In genomic region chr19:58463755-58464154, GRCm38 (mm10) we compare ENCODE assay signal across 31 mouse cellular contexts. TPM values are rescaled to one million over a fixed set of nuclear protein-coding genes. Genes with fewer than 3 reads are reported as not detected.
DNase-seq lines count a peak whose midpoint lies in the region; ATAC-seq lines count a peak whose summit lies in the region.
"Had no signal": no experiment of that assay in that cellular context is flagged by ENCODE, and none has a peak within 500 bp of the region (broad histone marks: within the 10 kb centered on the region; RNA-seq: fewer than 3 reads in every experiment).

No protein-coding gene starts in this region.

- no peak overlapping the region for H3K4me2 ChIP-seq in forebrain, embryonic 14.5 days (ENCODE audit: low read length)
- no peak overlapping the region for H3K4me2 ChIP-seq in forebrain, embryonic 15.5 days (replicated peaks)
- H3K4me2 ChIP-seq in hindbrain, embryonic 14.5 days (replicated peaks): no peak overlapping the region
- H3K4me2 ChIP-seq in hindbrain, embryonic 16.5 days (ENCODE audit: low read length): no peak overlapping the region
- no peak overlapping the region for H3K4me2 ChIP-seq in neural tube, embryonic 14.5 days (ENCODE audit: low read depth, low read length)
- H3K4me2 ChIP-seq: embryonic facial prominence, embryonic 13.5 days; forebrain, embryonic 12.5 days; heart, embryonic 13.5 days had no signal

- no peak overlapping the region for H3K9ac ChIP-seq in forebrain, embryonic 14.5 days (ENCODE audit: low read length)
- no peak overlapping the region for H3K9ac ChIP-seq in forebrain, embryonic 15.5 days (replicated peaks)
- H3K9ac ChIP-seq in hindbrain, embryonic 14.5 days: no peak overlapping the region
- no peak overlapping the region for H3K9ac ChIP-seq in hindbrain, embryonic 16.5 days (ENCODE audit: low read depth, low read length)
- no peak overlapping the region for H3K9ac ChIP-seq in neural tube, embryonic 14.5 days (replicated peaks; ENCODE audit: low read depth, low read length)
- H3K9ac ChIP-seq: embryonic facial prominence, embryonic 13.5 days; forebrain, embryonic 12.5 days; forebrain, postnatal 0 days; heart, embryonic 13.5 days had no signal

- no peaks in the 10 kb centered on the region for H3K9me3 ChIP-seq in forebrain, embryonic 14.5 days (replicated peaks; ENCODE audit: control insufficient read depth, low read length)
- H3K9me3 ChIP-seq in forebrain, embryonic 15.5 days: no peaks in the 10 kb centered on the region
- no peaks in the 10 kb centered on the region for H3K9me3 ChIP-seq in hindbrain, embryonic 14.5 days (ENCODE audit: control insufficient read depth, low read length)
- no peaks in the 10 kb centered on the region for H3K9me3 ChIP-seq in hindbrain, embryonic 16.5 days (ENCODE audit: control insufficient read depth, low read length)
- H3K9me3 ChIP-seq in neural tube, embryonic 14.5 days (ENCODE audit: control insufficient read depth, low read length): no peaks in the 10 kb centered on the region

- peaks cover 7% of the 10 kb centered on the region; the same call in 1 of the 2 replicates for H3K4me1 ChIP-seq in forebrain, embryonic 14.5 days (ENCODE audit: control insufficient read depth, insufficient read depth, low read length)
- H3K4me1 ChIP-seq in forebrain, embryonic 15.5 days: peaks cover 8% of the 10 kb centered on the region
- H3K4me1 ChIP-seq in hindbrain, embryonic 14.5 days (replicated peaks; ENCODE audit: control insufficient read depth, insufficient read depth, low read length): peaks cover 7% of the 10 kb centered on the region; the same call in 1 of the 2 replicates
- no peaks in the 10 kb centered on the region; the same call in 1 of the 2 replicates for H3K4me1 ChIP-seq in hindbrain, embryonic 16.5 days (ENCODE audit: control insufficient read depth, insufficient read depth, low read depth, low read length)
- H3K4me1 ChIP-seq in neural tube, embryonic 14.5 days (ENCODE audit: control insufficient read depth, insufficient read depth, low read length): 0 out of 2 replicates have a peak, but pooled peaks cover 3% of the 10 kb centered on the region
- H3K4me1 ChIP-seq: heart, embryonic 10.5 days had no signal

- H3K27ac ChIP-seq in forebrain, embryonic 14.5 days (ENCODE audit: low read depth, low read length): no peak overlapping the region
- no peak overlapping the region for H3K27ac ChIP-seq in forebrain, embryonic 15.5 days (replicated peaks)
- no peak overlapping the region for H3K27ac ChIP-seq in hindbrain, embryonic 14.5 days
- H3K27ac ChIP-seq in hindbrain, embryonic 16.5 days (ENCODE audit: low read depth, low read length): no peak overlapping the region
- H3K27ac ChIP-seq in neural tube, embryonic 14.5 days (ENCODE audit: low read depth, low read length): no peak overlapping the region
- H3K27ac ChIP-seq: embryonic facial prominence, embryonic 10.5 days; embryonic facial prominence, embryonic 13.5 days; forebrain, embryonic 12.5 days; gastrocnemius, adult 2 months; heart, adult 2 months; heart, embryonic 10.5 days; heart, embryonic 13.5 days had no signal

- no peak overlapping the region for H3K4me3 ChIP-seq in forebrain, embryonic 14.5 days (ENCODE audit: low read depth, low read length)
- no peak overlapping the region for H3K4me3 ChIP-seq in forebrain, embryonic 15.5 days
- no peak overlapping the region for H3K4me3 ChIP-seq in hindbrain, embryonic 14.5 days (replicated peaks; ENCODE audit: low read length)
- no peak overlapping the region for H3K4me3 ChIP-seq in hindbrain, embryonic 16.5 days (ENCODE audit: low read length)
- no peak overlapping the region for H3K4me3 ChIP-seq in neural tube, embryonic 14.5 days (ENCODE audit: low read depth, low read length)
- H3K4me3 ChIP-seq: embryonic facial prominence, embryonic 10.5 days; embryonic facial prominence, embryonic 13.5 days; erythroblast, embryonic 14.5 days; forebrain, embryonic 12.5 days; gastrocnemius, adult 2 months; heart, adult 2 months; heart, embryonic 10.5 days; heart, embryonic 13.5 days had no signal

- DNase-seq in forebrain, embryonic 14.5 days (ENCODE audit: low spot score): peak; percentile 44
- DNase-seq in hindbrain, embryonic 14.5 days (ENCODE audit: low spot score): no peak
- DNase-seq in neural tube, embryonic 10.5 days (ENCODE audit: extremely low spot score, low spot score): no peak
- no peak for DNase-seq in embryo, embryonic 10.5 days (ENCODE audit: low spot score)
- DNase-seq: adrenal gland, adult 8-10 months; adrenal gland, postnatal 25 days; cerebellum, adult 11 months; cerebellum, adult 2 months; cerebellum, adult 9-11 months; cerebellum, postnatal 25 days; embryo, embryonic 11 days; forebrain, postnatal 0 days; gastrocnemius, adult 2 months; gastrocnemius, postnatal 25 days; heart, adult 2 months; heart, postnatal 14 days had no signal

- 35% methylated on average over 3 of the region's 3 CpGs for whole genome bisulfite sequencing in forebrain, embryonic 14.5 days
- WGBS in forebrain, embryonic 15.5 days: 25% methylated on average over 3 of the region's 3 CpGs
- WGBS in hindbrain, embryonic 14.5 days: 53% methylated on average over 3 of the region's 3 CpGs
- 53% methylated on average over 3 of the region's 3 CpGs for WGBS in hindbrain, embryonic 16.5 days
- WGBS in neural tube, embryonic 14.5 days: 26% methylated on average over 3 of the region's 3 CpGs

- H3K27me3 ChIP-seq in forebrain, embryonic 14.5 days (replicated peaks; ENCODE audit: control insufficient read depth, insufficient read depth, low read length): 0 out of 2 replicates have a peak, but pooled peaks cover 3% of the 10 kb centered on the region
- no peaks in the 10 kb centered on the region for H3K27me3 ChIP-seq in forebrain, embryonic 15.5 days
- no peaks in the 10 kb centered on the region for H3K27me3 ChIP-seq in hindbrain, embryonic 14.5 days (ENCODE audit: control insufficient read depth, insufficient read depth, low read length)
- H3K27me3 ChIP-seq in hindbrain, embryonic 16.5 days (replicated peaks; ENCODE audit: control insufficient read depth, insufficient read depth, low read length): no peaks in the 10 kb centered on the region
- no peaks in the 10 kb centered on the region for H3K27me3 ChIP-seq in neural tube, embryonic 14.5 days (ENCODE audit: control insufficient read depth, insufficient read depth, low read length)

- ATAC-seq in forebrain, embryonic 14.5 days: no peak
- no peak for ATAC-seq in forebrain, embryonic 15.5 days (replicated peaks)
- peak; percentile 40; the same call in 1 of the 2 replicates for ATAC-seq in hindbrain, embryonic 14.5 days (ENCODE audit: low FRiP score)
- ATAC-seq in hindbrain, embryonic 16.5 days: no peak
- peak; percentile 51; the same call in 1 of the 2 replicates for ATAC-seq in neural tube, embryonic 14.5 days (ENCODE audit: low read depth)
- ATAC-seq: activated CD4-positive, CD25-positive, alpha-beta regulatory T cell, adult 4 months; forebrain, postnatal 0 days; intestine, postnatal 0 days had no signal

- no peaks in the 10 kb centered on the region for H3K36me3 ChIP-seq in forebrain, embryonic 14.5 days (ENCODE audit: control insufficient read depth, insufficient read depth, low read length)
- no peaks in the 10 kb centered on the region for H3K36me3 ChIP-seq in forebrain, embryonic 15.5 days
- no peaks in the 10 kb centered on the region for H3K36me3 ChIP-seq in hindbrain, embryonic 14.5 days (replicated peaks; ENCODE audit: control insufficient read depth, insufficient read depth)
- H3K36me3 ChIP-seq in hindbrain, embryonic 16.5 days (ENCODE audit: control insufficient read depth, insufficient read depth, low read length): no peaks in the 10 kb centered on the region
- no peaks in the 10 kb centered on the region for H3K36me3 ChIP-seq in neural tube, embryonic 14.5 days (ENCODE audit: control insufficient read depth, insufficient read depth, low read length)
- H3K36me3 ChIP-seq: embryonic facial prominence, embryonic 10.5 days; embryonic facial prominence, embryonic 13.5 days; forebrain, embryonic 12.5 days; heart, embryonic 10.5 days; heart, embryonic 13.5 days had no signal

RNA-seq across cellular contexts. Expression of gene Gfra1, which starts 8.0 kb away (rescaled TPM):
- polyA plus RNA-seq in forebrain, embryonic 14.5 days (2014; fragmentation: Nextera tagmentation; extraction: Ambion mirVana): 11.6 and 13.1 TPM in 2 replicates
- polyA plus RNA-seq in forebrain, embryonic 15.5 days (2015; fragmentation: Nextera tagmentation; extraction: Ambion mirVana): 12.1 and 12.6 TPM in 2 replicates
- 46.0 and 48.5 TPM in 2 replicates for polyA plus RNA-seq in hindbrain, embryonic 14.5 days (2014; fragmentation: Nextera tagmentation; extraction: Ambion mirVana)
- 38.6 and 47.3 TPM in 2 replicates for polyA plus RNA-seq in hindbrain, embryonic 16.5 days (2015; fragmentation: Nextera tagmentation; extraction: Ambion mirVana)
- polyA plus RNA-seq in neural tube, embryonic 14.5 days (2014; fragmentation: Nextera tagmentation; extraction: Ambion mirVana): 67.8 and 67.9 TPM in 2 replicates
- polyA plus RNA-seq: erythroblast, embryonic 14.5 days had no signal

RNA-seq across cellular contexts. Expression of gene Ccdc172, which starts 48.0 kb away (rescaled TPM):
- polyA plus RNA-seq in forebrain, embryonic 14.5 days (2014; fragmentation: Nextera tagmentation; extraction: Ambion mirVana): not detected in 2 replicates
- not detected in 2 replicates for polyA plus RNA-seq in forebrain, embryonic 15.5 days (2015; fragmentation: Nextera tagmentation; extraction: Ambion mirVana)
- polyA plus RNA-seq in hindbrain, embryonic 14.5 days (2014; fragmentation: Nextera tagmentation; extraction: Ambion mirVana): not detected in 2 replicates
- 0.24 TPM in 1 of 2 replicates, not detected in the other for polyA plus RNA-seq in hindbrain, embryonic 16.5 days (2015; fragmentation: Nextera tagmentation; extraction: Ambion mirVana)
- polyA plus RNA-seq in neural tube, embryonic 14.5 days (2014; fragmentation: Nextera tagmentation; extraction: Ambion mirVana): not detected in 2 replicates
- polyA plus RNA-seq: activated CD4-positive, CD25-positive, alpha-beta regulatory T cell, adult 4 months; cerebellum, adult 2 months; embryonic facial prominence, embryonic 10.5 days; embryonic facial prominence, embryonic 13.5 days; erythroblast, embryonic 14.5 days; forebrain, embryonic 12.5 days; forebrain, postnatal 0 days; frontal cortex, adult 2 months; gonadal fat pad, adult 2 months; heart, adult 2 months; heart, embryonic 10.5 days; heart, embryonic 13.5 days; heart, embryonic 16.5 days; intestine, embryonic 14.5 days; intestine, postnatal 0 days had no signal

Comparison
In these comparisons a context has a peak if more than half of its experiments do, and no peak if none do; other contexts are left out.
1. ATAC-seq: peak in hindbrain, embryonic 14.5 days (single experiment) and neural tube, embryonic 14.5 days (single experiment); none in forebrain, embryonic 14.5 days (single experiment), forebrain, embryonic 15.5 days (single experiment) and hindbrain, embryonic 16.5 days (single experiment).